Mouse (Mus musculus): ENCODE data around the gene Zfp747.

GRCm38 (mm10) chr7:127358472-127358871 is 17.4 kb downstream of the Zfp747 start:
- TF ChIP-seq POLR2A (IDR thresholded peaks at IDR 0.05; ENCODE audit: borderline replicate concordance, control insufficient read depth, low read depth, low read length): no peak
- no peak for TF ChIP-seq CTCF (IDR thresholded peaks at IDR 0.05; ENCODE audit: control insufficient read depth, insufficient read depth, low read length)
